Mouse (Mus musculus) ovary, postnatal 14 days (tissue): Measurements from ENCODE around the gene Tmem181a.
"Not testable (repeated sequence)": the region's sequence is repeated elsewhere in the genome, so short reads cannot be mapped to it uniquely, and the experiment has no call there.

ENCODE experiments used
- DNase-seq: peaks from one replicate; pipeline ENCODE4 v3.0.0; 2022; ENCODE audit warnings: low spot score

The Tmem181a gene

DNA sequence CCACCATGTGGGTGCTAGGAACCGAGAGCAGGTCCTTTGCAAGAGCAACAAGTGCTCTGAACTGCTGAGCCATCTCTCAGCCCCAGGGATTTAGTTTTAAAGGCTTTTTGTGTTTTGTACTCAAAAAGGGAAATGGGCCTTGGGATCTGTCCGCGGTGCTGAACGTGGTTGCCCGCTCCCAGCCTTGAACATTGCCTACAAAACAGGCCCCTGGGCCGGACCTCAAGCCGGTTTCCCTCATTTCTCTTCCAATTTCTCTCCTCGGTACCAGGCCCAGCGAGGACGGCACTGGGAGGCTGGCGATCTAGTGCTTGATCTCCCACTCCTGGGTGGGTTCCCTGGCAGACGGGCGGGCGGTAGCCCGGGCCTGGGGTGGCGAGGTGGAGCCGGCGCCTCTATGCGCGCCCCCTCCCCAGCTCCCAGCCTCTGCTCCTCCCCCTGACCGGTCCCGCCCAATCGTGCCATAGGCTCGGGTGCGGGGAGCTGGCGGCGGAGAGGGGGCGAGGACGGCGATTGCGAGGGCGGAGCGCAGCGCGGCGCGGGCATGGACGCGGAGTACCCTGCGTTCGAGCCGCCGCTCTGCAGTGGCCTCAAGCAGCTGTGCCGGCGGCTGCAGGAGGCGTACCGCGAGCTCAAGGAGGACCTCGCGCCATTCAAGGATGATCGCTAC, at the start of gene Tmem181a:
TSS of gene Tmem181a (plus strand) at position 461 of the 670 bp plus-strand sequence.
- not testable (repeated sequence) for DNase-seq

DNA sequence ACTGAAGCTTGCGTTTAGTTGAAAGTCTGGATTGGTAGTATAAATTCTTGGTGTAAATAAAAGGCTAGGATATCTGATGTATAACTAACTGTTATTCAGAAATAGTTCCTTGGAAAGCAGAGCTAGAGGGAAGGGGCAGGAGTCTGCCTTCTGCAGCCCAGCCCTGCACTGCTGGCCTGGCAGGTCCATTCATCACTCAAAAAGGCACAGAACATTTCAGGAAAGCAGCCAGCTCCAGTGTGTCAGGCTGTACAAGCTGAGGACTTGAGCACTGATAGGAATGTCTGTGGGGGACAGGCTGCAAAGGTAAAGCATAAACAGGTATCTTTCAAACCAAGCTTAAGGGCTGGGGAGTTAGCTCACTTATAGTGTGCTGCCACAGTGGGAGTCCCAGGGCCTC, 44.9 kb upstream of the Tmem181a start:
- DNase-seq, result no peak

DNA sequence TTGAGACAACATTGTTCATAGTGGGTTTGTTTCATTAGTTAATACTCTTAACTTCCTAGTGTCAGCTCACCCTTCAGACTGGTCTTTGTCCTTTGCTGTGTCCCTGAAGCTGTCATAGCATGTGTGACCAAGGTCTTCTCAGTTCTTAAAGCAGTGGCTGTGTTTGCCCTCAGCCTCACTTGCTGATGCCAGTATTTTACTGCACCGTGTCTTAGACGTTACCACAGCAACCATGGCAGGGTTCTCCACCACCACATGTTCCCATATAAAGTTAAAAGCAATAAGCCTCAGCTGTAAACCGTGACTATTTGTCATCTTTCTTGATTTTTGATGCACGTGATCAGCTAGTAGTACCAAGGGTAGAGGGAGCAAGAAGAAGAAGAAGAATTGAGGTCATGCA, 41.0 kb upstream of the Tmem181a start:
- DNase-seq, result no peak

DNA sequence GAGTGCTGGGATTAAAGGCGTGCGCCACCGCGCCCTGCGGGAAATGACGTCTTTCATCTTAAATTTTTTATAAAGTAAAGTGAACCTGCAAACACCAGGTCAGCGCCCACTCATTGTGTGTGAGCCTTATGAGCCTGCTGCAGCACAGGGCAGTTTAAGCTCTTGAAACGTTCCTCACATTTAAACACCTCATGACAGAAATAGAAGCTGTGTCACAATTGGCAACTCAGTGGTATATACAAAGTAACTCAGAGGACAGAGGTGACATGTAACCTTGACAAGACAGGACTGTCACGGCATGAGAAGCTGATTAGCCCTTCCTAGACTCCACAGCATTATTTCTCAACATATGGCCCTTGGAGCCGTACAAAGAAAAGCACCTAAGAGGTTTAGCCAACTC, 40.1 kb upstream of the Tmem181a start:
- no peak for DNase-seq

DNA sequence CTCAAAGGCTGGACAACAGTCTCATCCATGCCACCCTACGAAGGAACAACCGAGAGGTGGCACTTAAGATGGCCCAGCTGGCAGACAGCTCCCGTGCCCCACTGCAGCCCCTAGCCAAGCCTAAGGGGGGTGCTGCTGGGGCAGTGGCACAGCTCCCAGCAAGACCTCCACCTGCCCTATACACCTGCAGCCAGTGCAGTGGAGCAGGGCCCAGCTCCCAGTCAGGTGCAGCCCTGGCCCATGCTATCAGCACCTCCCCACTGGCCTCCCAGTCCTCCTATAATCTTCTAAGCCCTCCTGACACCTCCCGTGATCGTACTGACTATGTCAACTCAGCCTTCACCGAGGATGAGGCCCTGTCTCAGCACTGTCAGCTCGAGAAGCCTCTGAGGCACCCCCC, 24.0 kb upstream of the Tmem181a start:
- not testable (repeated sequence) for DNase-seq

DNA sequence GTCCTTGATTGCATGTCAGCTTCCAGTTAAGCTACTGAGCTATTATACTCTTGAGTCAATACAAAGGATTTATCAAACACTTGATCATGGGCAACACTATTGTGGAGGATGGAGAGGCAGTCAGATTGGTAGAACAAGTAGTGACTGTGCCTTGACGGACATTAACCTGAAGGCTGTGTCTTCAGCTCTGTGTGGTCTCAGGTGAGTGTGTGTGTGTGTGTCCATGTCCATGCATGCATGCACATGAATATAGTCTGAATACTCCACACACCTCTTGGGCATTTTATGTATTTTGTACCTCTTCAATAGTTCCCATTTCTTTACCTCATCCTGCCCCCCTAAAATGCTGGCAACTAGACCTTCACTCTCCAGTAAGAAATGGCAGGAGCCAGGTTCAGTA, 5.4 kb upstream of the Tmem181a start:
- not testable (repeated sequence) for DNase-seq

DNA sequence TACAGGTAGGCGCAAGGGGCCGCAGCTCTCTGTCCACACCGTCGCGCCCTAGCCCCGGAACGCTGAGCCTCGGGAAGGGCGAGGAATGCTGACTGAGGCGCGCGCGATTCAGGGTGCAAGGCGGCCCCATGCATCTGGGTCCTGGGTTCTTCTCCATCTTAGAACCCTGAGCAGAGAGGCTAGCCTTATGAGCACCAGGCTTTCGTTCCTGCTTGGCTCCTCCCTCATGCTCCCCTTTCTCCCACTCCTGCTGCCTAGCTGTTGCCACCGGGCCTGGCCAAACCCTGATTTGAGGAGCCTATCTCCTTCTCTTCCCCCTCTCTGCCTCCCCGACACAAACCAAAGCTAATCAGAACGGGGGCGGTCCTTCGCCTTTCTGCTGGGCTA, 403 bp downstream of the Tmem181a start:
- not testable (repeated sequence) for DNase-seq

DNA sequence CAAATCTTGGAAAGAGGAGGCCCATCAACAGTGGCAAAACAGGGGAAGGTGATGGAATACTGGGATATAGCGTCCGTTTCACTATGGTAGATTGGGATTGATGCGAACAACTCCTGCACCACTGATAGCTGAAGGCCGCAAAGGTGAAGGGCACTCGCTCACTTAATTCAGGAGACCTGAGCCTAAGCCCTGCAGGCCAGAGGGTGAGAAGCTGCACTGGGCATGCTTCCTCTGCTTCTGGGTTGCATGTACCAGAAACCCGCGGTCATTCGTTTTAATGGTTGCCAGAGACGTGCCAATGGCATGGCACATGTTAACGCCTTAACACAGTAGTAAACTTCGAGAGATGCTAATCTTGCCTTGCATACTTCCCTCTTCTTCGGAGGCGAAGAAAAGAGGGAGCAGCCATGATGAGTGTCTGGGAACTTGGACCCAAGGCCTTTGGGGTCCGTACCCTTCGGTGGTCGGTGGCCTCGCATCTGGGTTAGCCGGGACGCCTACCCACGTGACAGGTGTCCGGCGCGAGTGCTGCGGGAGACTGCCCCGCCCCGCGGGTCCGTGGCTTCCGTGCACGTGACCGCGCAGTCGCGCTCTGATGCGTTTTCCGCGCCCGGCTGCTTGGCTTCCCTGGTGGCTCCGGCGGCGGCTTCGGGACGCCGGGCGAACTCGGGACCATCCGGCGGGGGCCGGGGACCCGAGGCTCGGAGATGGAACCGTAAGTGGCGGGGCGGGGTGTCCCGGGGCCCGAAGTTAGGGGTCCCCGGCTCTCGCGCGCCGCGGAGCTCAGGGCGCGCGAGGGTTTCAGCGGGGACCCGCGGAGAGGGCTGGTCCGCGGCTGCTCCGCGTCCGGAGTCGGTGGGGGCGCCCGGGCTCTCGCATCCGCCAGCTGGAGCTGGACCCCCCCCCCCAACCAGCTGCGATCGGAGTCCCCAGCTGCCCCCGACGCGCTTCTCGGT, 13.5 kb downstream of the Tmem181a start:
- not testable (repeated sequence) for DNase-seq

DNA sequence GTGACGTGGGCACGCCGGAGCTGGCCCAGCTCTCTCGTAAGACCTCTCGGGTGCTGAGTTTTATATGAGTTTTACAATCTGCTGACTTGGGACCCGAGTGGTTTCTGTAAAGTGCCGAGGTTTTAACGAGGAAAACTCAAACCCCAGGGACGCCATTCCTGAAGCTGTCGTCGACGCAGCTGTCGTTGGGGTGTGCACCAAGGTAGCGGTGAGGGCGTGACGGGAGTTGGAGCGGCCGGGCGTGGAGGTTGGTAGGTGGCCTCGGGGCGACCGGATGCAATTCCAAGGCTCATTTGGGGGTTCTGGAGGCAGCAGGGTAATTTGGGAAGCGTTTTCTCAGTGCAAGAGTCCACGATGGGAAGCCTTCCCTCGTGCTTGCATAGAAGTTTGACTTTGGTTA, 14.2 kb downstream of the Tmem181a start:
- not testable (repeated sequence) for DNase-seq

DNA sequence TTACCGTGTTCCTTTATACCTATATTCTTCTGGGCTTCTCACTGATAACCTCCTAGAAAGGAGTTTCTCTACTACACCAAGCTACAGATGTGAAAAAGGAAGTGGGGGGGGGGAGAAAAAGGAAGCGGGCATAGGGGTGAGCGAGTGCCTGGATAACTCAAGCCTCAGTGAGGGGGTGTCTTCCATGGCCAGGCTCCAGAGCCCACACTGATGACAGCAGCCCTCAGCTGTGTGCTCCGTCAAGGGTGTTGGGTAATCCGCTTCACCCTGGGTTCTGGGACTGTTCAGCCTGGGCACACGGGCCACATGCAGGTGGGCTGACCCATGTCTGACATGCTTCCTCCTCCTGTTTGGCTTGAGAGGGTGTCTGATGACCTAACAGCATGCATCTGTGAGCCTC, 15.3 kb downstream of the Tmem181a start:
- DNase-seq, result not testable (repeated sequence)

DNA sequence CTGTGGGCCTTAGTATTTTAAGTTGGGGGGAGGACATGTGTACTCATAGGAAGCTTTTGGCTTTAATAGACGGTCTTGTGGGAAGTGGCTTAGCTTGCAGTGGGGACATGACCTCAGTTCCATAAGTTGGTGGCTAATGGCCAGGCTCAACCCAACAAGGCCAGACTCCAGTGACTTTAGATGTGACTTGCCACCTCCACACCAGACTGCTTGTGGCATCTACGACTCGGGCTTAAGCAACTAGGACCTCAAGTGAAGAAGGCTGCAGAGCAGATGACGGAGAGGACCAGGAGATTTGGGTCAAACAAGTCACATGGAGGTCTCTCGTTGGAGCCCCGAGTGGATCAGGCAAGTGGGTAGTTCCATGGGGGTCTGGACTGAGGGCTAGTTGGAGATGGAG, 18.0 kb downstream of the Tmem181a start:
- not testable (repeated sequence) for DNase-seq

DNA sequence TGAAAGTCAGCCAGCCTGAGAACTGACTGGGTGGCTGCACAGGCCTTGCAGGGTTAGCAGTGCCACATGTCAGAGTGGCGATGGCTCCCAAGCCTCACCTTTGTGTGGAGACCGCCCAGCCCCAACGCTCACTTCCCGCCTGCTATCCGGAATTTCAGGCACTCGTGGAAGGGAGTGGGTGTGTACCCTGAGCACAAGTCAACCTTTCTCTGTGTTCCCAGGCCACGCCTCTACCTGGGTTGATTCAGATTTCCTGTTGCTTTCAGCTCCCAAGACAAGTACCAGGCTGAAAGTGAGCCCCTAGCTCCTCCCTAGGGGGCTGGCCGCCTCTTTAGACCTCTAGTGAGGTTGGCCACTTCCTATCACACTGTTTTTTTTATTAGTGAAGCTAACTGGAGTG, 22.5 kb downstream of the Tmem181a start:
- not testable (repeated sequence) for DNase-seq

DNA sequence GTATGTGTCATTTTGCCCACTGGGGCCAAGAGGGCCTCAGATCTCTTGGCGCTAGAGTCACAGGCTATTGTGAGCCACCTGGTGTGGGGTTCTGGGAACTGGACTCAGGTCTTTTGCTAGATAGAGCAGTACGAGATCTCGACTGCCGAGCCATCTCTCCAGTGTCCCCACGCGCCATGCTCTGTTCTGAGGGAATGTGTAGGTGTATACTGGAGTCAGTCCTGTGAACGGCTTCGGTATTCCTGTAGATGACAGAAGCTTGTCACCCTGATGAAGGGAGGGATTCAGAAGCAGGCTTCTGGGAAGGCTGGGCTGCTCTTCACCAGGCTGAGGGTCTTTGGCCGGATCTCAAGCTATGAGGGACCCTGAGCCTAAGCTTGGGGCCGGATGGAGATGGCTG, 23.1 kb downstream of the Tmem181a start:
- not testable (repeated sequence) for DNase-seq

DNA sequence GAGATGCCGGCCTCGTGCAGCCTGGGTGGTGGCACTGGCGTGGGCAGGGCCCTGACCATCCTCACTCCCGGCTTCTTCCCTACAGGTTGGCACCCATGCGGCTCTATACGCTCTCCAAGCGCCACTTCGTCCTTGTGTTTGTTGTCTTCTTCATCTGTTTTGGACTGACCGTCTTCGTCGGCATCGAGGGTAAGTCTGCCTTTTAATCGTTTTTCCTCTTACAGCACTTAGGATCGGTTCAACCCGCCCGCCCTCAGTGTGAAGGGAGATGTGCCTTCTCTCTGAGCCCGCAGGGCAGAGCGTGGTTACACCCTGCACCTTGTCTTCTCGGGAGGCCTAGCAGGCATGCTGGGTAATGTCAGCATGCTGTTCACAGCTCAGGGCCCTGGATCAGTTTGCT, 23.9 kb downstream of the Tmem181a start:
- not testable (repeated sequence) for DNase-seq

DNA sequence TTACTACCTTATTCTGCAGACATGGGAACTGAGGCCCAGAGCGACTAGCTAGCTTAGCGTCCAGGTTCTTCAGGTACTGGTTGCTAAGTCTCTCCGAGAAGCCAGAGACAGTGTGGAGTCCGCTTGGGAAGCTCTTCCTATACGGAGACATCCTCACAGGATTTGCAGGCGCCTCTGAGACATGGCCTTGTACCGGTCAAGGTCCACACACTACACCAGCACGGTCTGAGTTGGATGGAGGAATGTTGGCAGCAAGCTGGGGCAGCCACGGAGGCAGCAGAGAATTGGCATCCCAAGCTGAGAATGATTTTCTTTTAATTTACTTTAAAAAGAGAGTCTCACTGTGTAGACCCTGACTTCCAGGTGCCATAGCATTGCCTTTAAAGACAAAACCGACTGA, 26.5 kb downstream of the Tmem181a start:
- DNase-seq, result not testable (repeated sequence)

DNA sequence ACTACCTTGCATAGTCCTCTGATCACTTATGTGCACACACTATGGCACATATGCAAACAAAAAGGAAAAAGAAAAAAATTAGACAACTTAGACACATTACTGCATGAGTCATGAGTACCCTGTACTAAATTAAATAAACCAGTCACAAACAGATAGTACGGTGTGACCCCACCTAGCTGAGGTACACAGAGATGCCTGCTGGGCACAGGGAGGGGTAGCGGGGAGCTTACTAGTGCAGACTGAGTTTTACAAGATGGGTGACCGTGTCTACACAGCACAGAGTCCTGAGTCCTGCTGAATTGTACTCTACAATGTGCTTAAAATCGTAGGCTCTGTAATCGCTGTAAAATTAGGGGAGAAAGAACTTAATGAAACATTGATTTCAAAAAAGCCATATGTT, 29.5 kb downstream of the Tmem181a start:
- not testable (repeated sequence) for DNase-seq

DNA sequence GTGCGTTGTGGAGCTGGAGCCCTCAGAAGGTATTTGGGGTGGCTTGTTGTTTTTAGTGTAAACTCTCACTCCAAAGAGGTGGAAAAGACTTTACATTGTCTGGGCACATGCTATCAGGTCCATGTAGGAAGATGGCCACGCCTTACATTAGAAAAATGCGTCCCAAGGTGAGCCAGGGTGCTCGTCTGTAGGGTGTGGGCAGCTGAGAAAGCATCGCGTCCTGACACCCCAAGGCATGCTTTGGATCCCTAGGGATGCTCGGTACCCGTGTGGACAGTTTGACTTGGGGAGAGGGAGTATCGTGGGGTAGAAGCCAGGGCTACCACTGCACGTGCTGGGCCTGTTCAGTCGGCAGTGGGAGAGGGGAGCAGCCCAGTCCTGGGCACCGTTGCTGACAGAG, 32.4 kb downstream of the Tmem181a start:
- DNase-seq, result not testable (repeated sequence)

DNA sequence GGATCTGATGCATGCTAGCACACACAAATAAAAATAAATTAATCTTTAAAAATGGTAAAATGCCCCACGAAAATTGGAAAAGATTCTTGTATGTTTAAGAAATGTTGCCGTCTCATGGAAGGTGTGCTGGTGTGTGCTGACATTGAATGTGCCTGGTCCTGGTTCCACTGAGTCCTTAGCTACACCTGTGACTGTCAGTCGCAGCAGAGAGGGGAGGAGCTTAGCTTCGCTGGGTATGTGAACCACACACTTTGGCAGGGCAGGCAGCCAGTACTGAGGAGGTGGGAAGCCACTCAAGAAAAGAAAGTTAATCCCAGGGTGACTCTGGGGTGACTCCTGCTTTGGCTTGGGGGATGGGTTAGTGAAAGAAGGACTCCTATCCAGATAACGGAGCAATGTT, 37.2 kb downstream of the Tmem181a start:
- DNase-seq, result not testable (repeated sequence)

DNA sequence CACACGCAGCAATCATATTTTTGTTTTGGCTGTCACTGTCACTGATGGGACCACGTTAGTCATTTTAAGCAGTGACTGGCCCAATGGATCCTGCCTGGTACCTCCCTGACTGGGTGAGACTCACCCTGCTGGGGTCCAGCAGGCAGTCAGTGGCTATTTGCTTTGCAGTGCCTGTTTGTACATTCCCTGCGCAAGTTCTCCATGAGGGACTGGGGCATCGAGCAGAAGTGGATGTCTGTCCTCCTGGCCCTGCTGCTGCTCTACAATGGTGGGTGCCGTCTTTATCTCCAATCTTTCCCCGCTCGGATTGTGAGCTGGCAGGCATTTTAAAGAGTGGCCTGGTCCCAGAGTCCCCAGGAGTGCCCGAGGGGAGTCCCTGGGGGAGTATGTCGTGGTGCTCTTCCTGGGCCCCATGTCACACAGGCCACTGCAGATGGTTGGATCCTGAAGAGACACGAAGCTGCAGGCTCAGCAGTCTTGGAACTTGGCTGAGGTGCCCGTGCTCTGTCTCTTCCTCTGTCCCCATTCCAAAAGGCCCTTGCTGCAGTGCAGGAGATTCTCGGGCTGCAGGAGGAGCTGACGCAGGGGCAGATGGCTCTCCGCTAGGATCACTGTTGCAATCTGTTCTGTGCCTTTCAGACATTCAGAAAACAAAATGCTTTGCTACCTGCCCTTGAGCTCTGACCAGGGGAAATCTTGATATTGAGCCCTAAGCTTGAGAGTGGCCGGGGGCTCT, 40.6 kb downstream of the Tmem181a start:
- not testable (repeated sequence) for DNase-seq

DNA sequence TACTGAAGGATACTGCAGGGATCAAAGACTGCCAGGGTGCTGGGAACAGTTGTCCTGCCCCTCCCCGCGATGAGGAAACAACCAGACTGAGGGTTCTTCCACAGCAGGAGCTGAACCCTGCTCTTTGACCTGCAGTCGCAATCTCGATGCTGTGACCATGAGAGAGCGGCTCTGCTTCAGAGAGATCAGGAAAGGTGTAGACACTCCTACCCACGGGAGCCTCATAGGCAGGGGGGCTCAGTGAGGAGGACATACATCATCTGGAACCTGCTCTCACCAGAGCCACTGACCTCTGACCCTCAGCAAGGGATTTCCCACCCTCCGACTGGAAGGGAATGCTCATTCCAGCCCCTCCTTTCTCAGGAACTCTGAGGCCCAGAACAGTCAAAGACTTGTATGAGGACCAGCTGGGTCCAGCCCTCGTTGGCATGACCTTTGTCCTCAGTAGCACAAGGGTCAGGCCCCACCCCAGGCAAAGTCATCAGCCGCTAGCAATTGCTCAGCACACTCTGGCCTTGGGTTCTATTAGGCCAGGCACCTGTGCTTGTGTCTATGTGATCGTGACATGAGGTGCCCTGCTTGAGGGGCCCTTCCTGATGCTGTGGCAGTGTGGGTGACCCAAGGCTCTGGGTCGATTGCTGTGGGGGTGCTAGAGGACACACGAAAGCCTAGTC, 43.7 kb downstream of the Tmem181a start:
- DNase-seq, result not testable (repeated sequence)

DNA sequence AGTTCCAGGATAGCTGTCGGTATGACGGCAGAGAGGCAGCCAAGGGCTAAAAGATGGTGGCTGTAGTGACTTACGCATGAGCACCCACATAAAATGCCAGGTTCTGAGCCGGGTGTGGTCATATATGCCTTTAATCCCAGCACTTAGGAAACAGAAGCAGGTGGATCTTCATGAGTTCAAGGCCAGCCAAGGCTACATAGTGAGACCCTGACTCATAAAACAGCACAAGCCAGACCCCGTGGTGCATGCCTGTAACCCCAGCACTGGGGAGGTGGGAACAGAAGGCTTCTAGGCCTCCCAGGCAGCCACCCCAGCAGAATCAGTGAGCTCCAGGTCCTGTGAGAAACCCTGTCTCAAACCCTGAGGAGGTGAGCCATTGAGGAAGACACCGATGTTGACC, 48.2 kb downstream of the Tmem181a start:
- not testable (repeated sequence) for DNase-seq
